Mouse (Mus musculus) C2C12 (cell line): Measurements from ENCODE around the gene Kitl.

Experiments used
- CEBPB ChIP-seq: IDR thresholded peaks from one replicate; pipeline ENCODE4 v1.6.1; 2011; ENCODE audit warnings: low read depth, mild to moderate bottlenecking, control low read depth, moderate library complexity
- CTCF ChIP-seq: IDR thresholded peaks from one replicate; pipeline ENCODE4 v1.5.1; 2011; ENCODE audit not compliant: control insufficient read depth, insufficient read depth, insufficient read length

DNA sequence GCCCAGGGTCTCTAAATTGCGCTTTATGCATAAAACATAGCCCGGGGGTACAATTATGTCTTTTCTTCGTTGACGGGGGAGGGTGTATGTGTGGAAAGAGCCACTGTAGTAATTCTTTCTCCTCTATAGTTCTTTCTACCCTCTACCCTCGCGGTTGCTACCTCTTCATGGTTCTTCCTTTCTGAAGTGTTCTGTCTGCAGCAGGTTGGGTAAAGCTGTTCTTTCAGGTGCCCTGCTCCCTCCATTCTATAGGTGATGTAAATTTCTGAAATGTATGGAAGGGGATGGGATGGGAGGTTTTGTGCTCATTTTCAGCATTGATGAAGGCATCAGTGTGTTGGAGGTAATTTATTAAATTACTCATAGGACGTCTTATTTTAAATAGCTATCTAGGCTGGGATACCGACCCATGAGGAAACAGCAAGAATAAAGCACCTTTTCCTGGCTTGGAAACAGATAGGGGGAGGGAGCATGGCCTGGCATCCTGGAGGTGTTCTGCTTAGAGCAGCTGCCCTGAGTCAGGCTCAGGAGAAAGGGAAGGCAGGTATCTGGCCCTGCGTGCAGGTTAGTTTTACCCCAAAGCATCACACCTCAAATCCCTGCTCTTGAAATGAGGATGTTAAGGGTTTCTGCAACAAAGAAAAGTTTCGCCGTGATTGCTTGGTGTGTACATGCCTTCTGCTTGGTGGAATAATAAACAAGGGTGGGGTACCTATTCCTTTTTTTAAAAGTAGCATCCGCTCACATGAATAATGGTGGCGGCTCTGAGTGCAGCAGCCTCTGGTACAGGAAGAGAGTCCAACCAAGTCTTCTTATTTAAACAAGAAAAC is 1.7 kb downstream of the Kitl start:
- TF ChIP-seq CEBPB (no peak), CTCF (no peak)
